In the genomic region with DNA sequence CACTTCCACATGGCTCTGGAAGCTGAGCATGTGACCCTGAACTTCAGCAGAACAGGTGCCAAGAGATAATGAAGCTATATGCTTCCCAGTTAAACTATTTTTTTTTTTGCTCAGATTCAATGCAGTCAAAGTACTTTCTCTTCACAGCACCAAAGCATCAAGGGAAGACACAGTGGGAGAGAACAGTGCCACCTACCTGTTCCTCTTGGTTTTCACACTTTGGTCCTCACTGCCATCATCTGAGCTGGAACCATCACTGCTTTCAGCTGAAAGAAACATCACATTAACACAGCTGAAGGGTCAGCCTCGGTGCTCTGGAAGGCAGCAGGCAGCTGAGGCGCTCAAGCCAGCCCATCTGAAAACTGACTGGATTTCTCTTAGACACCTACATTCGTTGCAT, we compare ENCODE assay signal across 9 mouse cellular contexts.
A peak's percentile ranks its signal among the peaks of the same experiment; 100 is the strongest.
DNase-seq lines count a peak whose midpoint lies in the region; ATAC-seq and TF ChIP-seq lines count a peak whose summit lies in the region.
"Had no signal": no experiment of that assay in that cellular context is flagged by ENCODE, and none has a peak within 500 bp of the region (broad histone marks: within the 10 kb centered on the region; RNA-seq: fewer than 3 reads in every experiment).

No protein-coding gene starts in this region.

- WGBS in cerebellum, adult 2 months, result 67% methylated on average over 3 of the region's 3 CpGs
- WGBS in intestine, postnatal 0 days, result 80% methylated on average over 3 of the region's 3 CpGs
- WGBS in intestine, embryonic 16.5 days, result 67% methylated on average over 3 of the region's 3 CpGs
- WGBS in kidney, embryonic 15.5 days, result 69% methylated on average over 3 of the region's 3 CpGs

- no peak overlapping the region for H3K9ac ChIP-seq in intestine, postnatal 0 days (ENCODE audit: low read depth, low read length)
- no peak overlapping the region for H3K9ac ChIP-seq in intestine, embryonic 16.5 days (ENCODE audit: low read depth, low read length)
- H3K9ac ChIP-seq in kidney, embryonic 15.5 days, result no peak overlapping the region

- H3K27me3 ChIP-seq in cerebellum, adult 2 months (ENCODE audit: control insufficient read depth, insufficient read depth, low read length), result no peaks in the 10 kb centered on the region
- H3K27me3 ChIP-seq in intestine, postnatal 0 days (replicated peaks; ENCODE audit: control insufficient read depth, insufficient read depth, low read length), result no peaks in the 10 kb centered on the region
- H3K27me3 ChIP-seq in intestine, embryonic 16.5 days (replicated peaks; ENCODE audit: control insufficient read depth, insufficient read depth, low read length), result no peaks in the 10 kb centered on the region
- H3K27me3 ChIP-seq in kidney, embryonic 15.5 days, result no peaks in the 10 kb centered on the region

- H3K36me3 ChIP-seq in intestine, postnatal 0 days (ENCODE audit: control insufficient read depth, insufficient read depth), result no peaks in the 10 kb centered on the region
- no peaks in the 10 kb centered on the region for H3K36me3 ChIP-seq in intestine, embryonic 16.5 days (ENCODE audit: control insufficient read depth, insufficient read depth, low read length)
- no peaks in the 10 kb centered on the region for H3K36me3 ChIP-seq in kidney, embryonic 15.5 days

- no peak for TF ChIP-seq POLR2A in cerebellum, adult 2 months (IDR thresholded peaks at IDR 0.05; ENCODE audit: borderline replicate concordance, insufficient read depth, low read length)

- ATAC-seq in intestine, postnatal 0 days, result no peak
- ATAC-seq in intestine, embryonic 16.5 days, result no peak
- ATAC-seq in kidney, embryonic 15.5 days (replicated peaks; ENCODE audit: low FRiP score), result no peak

- no peaks in the 10 kb centered on the region for H3K4me1 ChIP-seq in cerebellum, adult 2 months (ENCODE audit: control insufficient read depth, insufficient read depth, low read length)
- no peaks in the 10 kb centered on the region for H3K4me1 ChIP-seq in intestine, postnatal 0 days (replicated peaks; ENCODE audit: control insufficient read depth, insufficient read depth, low read length)
- no peaks in the 10 kb centered on the region for H3K4me1 ChIP-seq in intestine, embryonic 16.5 days (ENCODE audit: control insufficient read depth, insufficient read depth, low read length)
- no peaks in the 10 kb centered on the region for H3K4me1 ChIP-seq in kidney, embryonic 15.5 days

- no peaks in the 10 kb centered on the region for H3K9me3 ChIP-seq in intestine, postnatal 0 days (ENCODE audit: control insufficient read depth)
- no peaks in the 10 kb centered on the region for H3K9me3 ChIP-seq in intestine, embryonic 16.5 days (ENCODE audit: control insufficient read depth, low read length)
- no peaks in the 10 kb centered on the region for H3K9me3 ChIP-seq in kidney, embryonic 15.5 days (replicated peaks)

- H3K4me2 ChIP-seq in intestine, postnatal 0 days (replicated peaks; ENCODE audit: low read depth), result no peak overlapping the region
- H3K4me2 ChIP-seq in intestine, embryonic 16.5 days (ENCODE audit: low read depth, low read length), result no peak overlapping the region
- no peak overlapping the region for H3K4me2 ChIP-seq in kidney, embryonic 15.5 days

- no peak overlapping the region for H3K27ac ChIP-seq in cerebellum, adult 2 months (ENCODE audit: insufficient read depth, low read length)
- H3K27ac ChIP-seq in intestine, postnatal 0 days (ENCODE audit: low read depth, low read length), result no peak overlapping the region
- no peak overlapping the region for H3K27ac ChIP-seq in intestine, embryonic 16.5 days (ENCODE audit: low read length)
- H3K27ac ChIP-seq in kidney, embryonic 15.5 days, result no peak overlapping the region

- no peak overlapping the region for H3K4me3 ChIP-seq in cerebellum, adult 2 months (replicated peaks; ENCODE audit: insufficient read depth, low read depth, low read length)
- no peak overlapping the region for H3K4me3 ChIP-seq in intestine, postnatal 0 days (ENCODE audit: low read depth, low read length)
- no peak overlapping the region for H3K4me3 ChIP-seq in intestine, embryonic 16.5 days (ENCODE audit: low read length)
- H3K4me3 ChIP-seq in kidney, embryonic 15.5 days (replicated peaks), result no peak overlapping the region

- DNase-seq in cerebellum, adult 2 months, result peak in 1 of 2 experiments; percentile 10
- DNase-seq in cerebellum, adult 11 months, result no peak
- DNase-seq in right cerebral cortex, postnatal 10 days (ENCODE audit: low spot score in 2 of 2), result peak; percentile 33 to 38
- DNase-seq in right cerebral cortex, postnatal 36 days (ENCODE audit: low spot score in 2 of 2), result no peak
- DNase-seq in adipocyte (ENCODE audit: low spot score), result no peak
- DNase-seq: gastrocnemius, postnatal 10 days had no signal

- peak; percentile 43; the same call in 1 of the 2 replicates for TF ChIP-seq CTCF in cerebellum, adult 2 months (IDR thresholded peaks at IDR 0.05; ENCODE audit: borderline replicate concordance, insufficient read depth, low read depth, low read length)
- TF ChIP-seq CTCF in intestine, postnatal 0 days (IDR thresholded peaks at IDR 0.05; ENCODE audit: low read depth), result peak; percentile 61

Comparison
In these comparisons a context has a peak if more than half of its experiments do, and no peak if none do; other contexts are left out.
1. DNase-seq: peak in right cerebral cortex, postnatal 10 days (2 of 2); none in cerebellum, adult 11 months (single experiment), right cerebral cortex, postnatal 36 days (0 of 2) and adipocyte (single experiment).